Mouse (Mus musculus) C2C12 (cell line): ENCODE results near the gene Drap1. TPM values are rescaled to one million over a fixed set of nuclear protein-coding genes. Genes with fewer than 3 reads are reported as not detected.

ENCODE experiments used
- H3K27me3 ChIP-seq: one replicate; pipeline ENCODE4 v1.6.1; 2011; ENCODE audit not compliant: control insufficient read depth, insufficient read depth, insufficient read length
- H3K36me3 ChIP-seq: one replicate; pipeline ENCODE4 v1.6.1; 2011; ENCODE audit not compliant: control insufficient read depth, insufficient read depth
- H3K4me3 ChIP-seq: one replicate; pipeline ENCODE4 v1.5.1; 2011; ENCODE audit warnings: mild to moderate bottlenecking, control low read depth; ENCODE audit not compliant: poor library complexity, insufficient read depth, severe bottlenecking
- H3K79me2 ChIP-seq: one replicate; pipeline ENCODE4 v1.6.1; 2011; ENCODE audit not compliant: control insufficient read depth, insufficient read depth
- H3K79me3 ChIP-seq: one replicate; pipeline ENCODE4 v1.6.1; 2011; ENCODE audit warnings: low read depth, control low read depth
- H3ac ChIP-seq: one replicate; pipeline ENCODE3; 2011; ENCODE audit warnings: low read depth; ENCODE audit not compliant: control insufficient read depth, insufficient read length
- CEBPB ChIP-seq: IDR thresholded peaks from one replicate; pipeline ENCODE4 v1.6.1; 2011; ENCODE audit warnings: low read depth, mild to moderate bottlenecking, control low read depth, moderate library complexity
- CTCF ChIP-seq: IDR thresholded peaks from one replicate; pipeline ENCODE4 v1.5.1; 2011; ENCODE audit not compliant: control insufficient read depth, insufficient read depth, insufficient read length
- FOSL1 ChIP-seq: IDR thresholded peaks from one replicate; pipeline ENCODE4 v1.8.0; 2011; ENCODE audit warnings: mild to moderate bottlenecking, low read length; ENCODE audit not compliant: poor library complexity, insufficient read depth, severe bottlenecking
- MAX ChIP-seq: IDR thresholded peaks from one replicate; pipeline ENCODE4 v1.6.1; 2011; ENCODE audit warnings: mild to moderate bottlenecking, control low read depth
- MYOD1 ChIP-seq: IDR thresholded peaks from one replicate; pipeline ENCODE4 v1.6.1; 2011; ENCODE audit warnings: low read depth; ENCODE audit not compliant: control insufficient read depth, insufficient read length
- MYOG ChIP-seq: IDR thresholded peaks from one replicate; pipeline ENCODE4 v1.6.1; 2011; ENCODE audit not compliant: control insufficient read depth, insufficient read length; ENCODE audit errors: extremely low read depth
- USF1 ChIP-seq: IDR thresholded peaks from one replicate; pipeline ENCODE4 v1.6.1; 2011; ENCODE audit warnings: low read depth, mild to moderate bottlenecking, control low read depth, moderate library complexity
- long read RNA-seq, 2 experiments: library from polyadenylated mRNA; unstranded; transcript quantifications; one replicate each; pipeline ENCODE4 v2.0.0; 2019 to 2020
- polyA plus RNA-seq: library from polyadenylated mRNA; unstranded; fragments of >200 nt; fragmentation: generic; extraction: Trizol; gene quantifications from one replicate; pipeline ENCODE4 v1.2.1, GENCODE M21; 2012; ENCODE audit warnings: missing spikeins

The Drap1 gene
- 428 TPM for polyA plus RNA-seq
- long read RNA-seq, experiment 1, transcript Drap1-201 (7 exons, 992 nt) = major isoform, 72 of 108 reads
- long read RNA-seq, experiment 1, transcript Drap1-209 (6 exons, 734 nt) = minor isoform, 10 of 108 reads
- long read RNA-seq, experiment 1, transcript Drap1-204 (3 exons, 674 nt) = minor isoform, 5 of 108 reads
- long read RNA-seq, experiment 1, partial matches to known transcripts = 10 of 108 reads
- long read RNA-seq, experiment 1, other reads (novel, unspliced or antisense) = 5 of 108 reads
- long read RNA-seq, experiment 2, transcript Drap1-201 (7 exons, 992 nt) = major isoform, 9 of 11 reads
- long read RNA-seq, experiment 2, partial matches to known transcripts = 0 of 11 reads
- long read RNA-seq, experiment 2, other reads (novel, unspliced or antisense) = 0 of 11 reads

- Histone ChIP-seq H3K79me3 (peaks cover 36% of the 10 kb centered on the region), H3K4me3 (peak within 1 kb of the TSS; percentile 95), H3ac (peak within 1 kb of the TSS; percentile 94), H3K36me3 (peaks cover 47% of the 10 kb centered on the region), H3K27me3 (no peaks in the 10 kb centered on the region), H3K79me2 (peaks cover 68% of the 10 kb centered on the region)
- TF ChIP-seq MYOD1 (no peak), CTCF (no peak), MYOG (no peak), MAX (no peak), FOSL1 (no peak), CEBPB (no peak), USF1 (no peak)
Observed at GRCm38 (mm10) chr19:5424782-5425741, at the start of gene Drap1, which contains the start of gene AI837181. Drap1 (minus strand) TSS chr19:5424979. AI837181 (plus strand) TSS chr19:5425144.

DNA sequence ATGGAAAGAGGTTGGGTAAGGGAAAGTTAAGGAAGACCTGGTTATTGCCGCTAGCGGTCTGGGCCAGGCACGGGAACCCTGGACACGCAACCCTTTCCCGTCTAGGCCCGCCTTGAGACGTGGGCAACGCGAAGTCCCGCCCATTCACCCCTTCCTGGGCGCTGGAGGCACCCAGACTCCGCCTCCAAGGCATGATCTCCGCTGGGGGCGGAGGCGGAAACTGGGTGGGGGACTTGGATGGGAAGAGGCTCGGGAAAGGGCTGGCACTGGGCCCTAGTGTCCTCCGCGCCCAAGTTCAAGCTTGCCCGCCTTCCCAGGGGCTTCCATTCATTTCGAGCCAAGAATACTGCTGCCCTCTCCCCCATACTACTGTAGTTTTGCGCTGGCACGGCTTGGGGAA is 48.9 kb upstream of the Drap1 start, which contains the start of gene Efemp2:
Gene Efemp2, plus strand, starts transcription at position 235 of the 400 bp plus-strand sequence.
- no peak for TF ChIP-seq CTCF
- peak; percentile 69 for TF ChIP-seq MAX
- TF ChIP-seq CEBPB = no peak
- H3K36me3 ChIP-seq = peaks cover 26% of the 10 kb centered on the region
- peak within 1 kb of the TSS; percentile 78 for H3ac ChIP-seq
- peaks cover 45% of the 10 kb centered on the region for H3K79me2 ChIP-seq
- H3K27me3 ChIP-seq = no peaks in the 10 kb centered on the region
- peak within 1 kb of the TSS; percentile 75 for H3K4me3 ChIP-seq
- H3K79me3 ChIP-seq = peaks cover 25% of the 10 kb centered on the region

- H3K36me3 ChIP-seq = peaks cover 17% of the 10 kb centered on the region
- H3K27me3 ChIP-seq = no peaks in the 10 kb centered on the region
- peaks cover 22% of the 10 kb centered on the region for H3K79me3 ChIP-seq
- TF ChIP-seq MAX (peak; percentile 37), CTCF (no peak)
- H3K4me3 ChIP-seq = peak overlapping the region; percentile 7
- no peak overlapping the region for H3ac ChIP-seq
- peaks cover 37% of the 10 kb centered on the region for H3K79me2 ChIP-seq
Observed at GRCm38 (mm10) chr19:5472857-5473256, 48.1 kb upstream of the Drap1 start.

- Histone ChIP-seq H3K79me3 (peaks cover 18% of the 10 kb centered on the region), H3K36me3 (peaks cover 11% of the 10 kb centered on the region), H3K4me3 (no peak overlapping the region), H3ac (no peak overlapping the region), H3K79me2 (peaks cover 27% of the 10 kb centered on the region), H3K27me3 (no peaks in the 10 kb centered on the region)
- TF ChIP-seq USF1 (no peak), MYOD1 (no peak), MYOG (no peak), CTCF (no peak), CEBPB (no peak), FOSL1 (no peak), MAX (no peak)
Observed at GRCm38 (mm10) chr19:5471846-5472245, 47.1 kb upstream of the Drap1 start.

DNA sequence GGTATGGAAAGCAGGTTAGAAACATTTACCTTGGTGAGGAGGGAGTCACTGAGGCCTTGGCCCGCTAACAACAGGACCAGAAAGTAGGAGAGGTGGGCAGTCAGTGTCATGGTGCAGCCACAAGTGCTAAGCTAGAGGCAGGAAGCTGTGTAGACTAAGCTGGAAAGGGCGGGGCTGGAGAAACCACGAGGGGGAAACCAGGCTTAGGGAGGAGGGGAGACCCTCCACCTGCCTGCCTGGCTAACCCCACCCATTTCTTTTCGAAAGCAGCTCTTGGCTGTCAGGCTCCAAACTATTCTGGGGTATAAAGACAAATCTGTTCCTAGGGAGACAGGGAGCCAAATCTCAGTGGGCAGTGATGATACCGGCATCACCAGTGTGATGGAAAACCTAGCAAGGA is 43.6 kb upstream of the Drap1 start, which contains the start of gene Ctsw:
Gene Ctsw, minus strand, starts transcription at position 134 of the 400 bp plus-strand sequence.
- H3K4me3 ChIP-seq = no peak within 1 kb of the TSS
- TF ChIP-seq MAX = no peak
- no peak for TF ChIP-seq MYOD1
- TF ChIP-seq MYOG = no peak
- no peak for TF ChIP-seq FOSL1
- TF ChIP-seq CEBPB = no peak
- no peak for TF ChIP-seq CTCF
- TF ChIP-seq USF1 = no peak
- no peaks in the 10 kb centered on the region for H3K27me3 ChIP-seq
- H3K36me3 ChIP-seq = peaks cover 35% of the 10 kb centered on the region
- H3ac ChIP-seq = no peak within 1 kb of the TSS
- no peaks in the 10 kb centered on the region for H3K79me2 ChIP-seq
- H3K79me3 ChIP-seq = no peaks in the 10 kb centered on the region
